Mouse (Mus musculus) left cerebral cortex, adult 9 months (tissue): ENCODE measurements at regions not wholly inside any gene's neighbourhood (a gene's known extent, or its start where the extent isn't known, plus 50 kb on each side); places are given as distances from the start of the nearest gene placed in this dataset.

Experiments used
- DNase-seq, 2 experiments: peaks; one replicate each; pipeline ENCODE4 v3.0.0; 2022; ENCODE audit warnings: low spot score in 2 of 2

DNA sequence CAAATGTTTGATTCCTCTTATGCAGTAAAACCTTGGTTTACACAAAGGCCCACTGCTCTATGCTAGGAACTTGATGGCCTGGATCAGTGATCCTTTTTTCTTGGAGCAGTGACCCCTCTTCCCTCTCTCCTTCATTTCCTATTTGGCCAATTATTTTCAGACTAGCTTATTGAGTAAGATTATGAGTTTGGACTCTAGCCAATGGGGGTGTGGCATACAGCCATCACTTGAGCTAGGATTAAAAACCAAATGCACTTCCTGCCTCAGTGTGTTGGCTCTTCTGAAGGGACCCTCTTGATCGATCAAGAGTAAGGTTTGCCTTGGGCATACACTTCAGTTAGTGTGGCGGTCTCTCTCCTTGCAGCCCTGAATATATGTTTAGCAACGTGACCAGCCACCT, 1172.6 kb upstream of the Gulo start:
- no peak for DNase-seq

DNA sequence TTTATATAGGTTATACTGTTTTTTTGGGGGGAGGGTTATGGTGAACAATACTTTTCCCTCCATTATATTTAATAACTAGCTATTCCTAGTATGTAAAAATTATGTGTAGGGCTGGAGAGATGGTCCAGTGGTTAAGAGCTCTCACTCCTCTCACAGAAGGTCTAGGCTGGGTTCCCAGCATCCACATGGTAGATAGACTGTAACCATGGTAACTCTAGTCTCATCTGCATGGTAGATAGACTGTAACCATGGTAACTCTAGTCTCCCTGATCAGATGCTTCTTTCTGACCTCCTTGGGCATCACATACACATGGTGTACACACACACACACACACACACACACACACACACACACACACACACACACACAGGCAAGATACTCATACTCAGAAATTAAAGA, 1170.5 kb upstream of the Gulo start:
- DNase-seq = no peak

DNA sequence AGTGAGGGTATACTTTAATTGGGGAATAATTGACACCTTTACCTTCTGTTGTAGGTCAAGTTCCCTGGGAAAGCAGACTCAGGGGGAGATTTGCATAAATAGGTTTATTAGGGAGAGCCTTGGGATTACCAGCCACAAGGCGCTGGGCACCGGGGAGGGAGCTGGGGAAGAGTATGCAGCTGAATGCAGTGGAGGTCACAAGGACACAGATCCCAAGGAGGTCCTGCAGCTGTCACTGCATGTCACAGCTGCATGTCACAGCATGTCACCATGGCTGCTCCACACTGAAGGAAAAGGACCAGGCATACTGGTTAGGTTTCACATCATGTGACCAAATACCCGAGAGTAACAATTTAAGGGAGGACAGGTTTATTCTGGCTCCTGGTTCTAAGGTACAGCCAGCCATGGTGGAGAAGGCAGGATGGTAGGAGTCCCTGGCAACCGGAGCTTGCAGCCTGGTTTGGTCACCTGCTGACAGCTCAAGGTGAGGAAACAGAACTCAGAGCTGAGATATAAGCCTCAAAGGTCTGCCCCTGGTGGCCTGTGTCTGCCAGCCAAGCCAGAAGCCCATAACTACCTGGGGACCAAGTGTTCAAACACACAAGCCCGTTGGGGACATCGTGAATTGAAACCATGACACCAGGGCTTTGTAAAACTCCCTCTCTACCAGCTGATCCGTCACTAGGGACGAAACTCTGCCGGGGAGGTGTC, 1169.5 kb upstream of the Gulo start:
- DNase-seq = no peak

DNA sequence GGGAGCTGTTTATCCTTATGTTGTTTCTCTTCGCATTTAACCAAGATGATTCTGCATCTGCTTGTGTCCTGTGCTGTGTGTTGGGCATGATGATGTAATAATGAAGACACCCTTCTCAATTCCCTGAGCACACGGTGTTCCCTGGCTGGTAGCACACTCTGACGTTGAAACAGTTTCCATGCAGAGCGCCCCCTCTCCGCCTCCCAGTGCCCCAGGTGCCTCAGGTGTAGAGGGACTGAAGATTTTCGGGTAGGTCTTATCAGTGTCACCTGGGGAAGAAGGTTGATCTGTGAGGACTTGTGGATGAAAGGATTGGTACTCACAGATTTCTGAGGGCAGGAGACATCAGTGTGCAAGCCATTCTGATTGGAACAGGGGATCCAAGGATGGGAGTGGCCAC, 1167.7 kb upstream of the Gulo start:
- no peak for DNase-seq

- DNase-seq = no peak
These were observed 1167.1 kb upstream of the Gulo start for GRCm38 (mm10) chr14:67176100-67176499.

DNA sequence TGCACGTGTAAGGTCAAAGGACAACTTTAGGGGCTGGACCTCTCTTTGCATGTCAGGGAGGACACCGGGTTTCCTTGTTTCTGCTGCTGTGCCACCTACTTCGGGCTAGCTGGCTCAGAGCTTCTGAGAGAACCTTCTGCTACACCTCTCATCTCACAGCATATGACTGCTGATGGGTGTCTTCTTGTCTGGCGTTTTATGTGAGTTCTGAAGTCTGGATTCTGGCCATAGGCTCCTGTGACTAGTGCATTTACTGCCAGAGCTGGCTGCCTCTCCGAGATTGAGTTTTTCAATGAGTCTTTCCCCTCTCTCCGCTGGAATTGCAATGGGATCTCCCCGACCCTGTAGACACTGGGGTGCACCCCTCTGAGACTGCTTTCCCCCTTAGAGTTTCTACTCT, 1165.9 kb upstream of the Gulo start:
- DNase-seq = no peak

GRCm38 (mm10) chr14:67170801-67171200, 1161.8 kb upstream of the Gulo start:
- no peak for DNase-seq

GRCm38 (mm10) chr14:67170248-67170647, 1161.2 kb upstream of the Gulo start:
- no peak for DNase-seq

DNA sequence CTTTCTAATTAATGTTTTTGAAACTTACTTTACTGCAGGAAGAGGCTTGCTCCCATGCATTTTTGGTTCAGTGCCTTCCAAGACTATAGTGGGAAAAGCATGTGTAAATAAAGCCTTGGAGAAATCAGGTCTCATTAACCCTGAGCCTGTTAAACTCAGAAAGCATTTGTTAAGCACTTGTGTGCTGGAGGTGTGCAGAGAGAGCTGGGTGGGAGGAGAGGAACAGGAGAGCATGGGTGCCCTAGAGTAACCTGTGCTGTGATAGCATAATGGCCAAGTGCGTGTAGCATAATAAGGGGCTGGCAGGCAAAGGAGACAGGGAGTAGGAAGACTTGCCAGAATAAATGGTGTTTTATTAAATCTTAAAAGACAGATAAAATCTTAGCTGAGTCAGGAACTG, 1160.2 kb upstream of the Gulo start:
- DNase-seq = no peak

DNA sequence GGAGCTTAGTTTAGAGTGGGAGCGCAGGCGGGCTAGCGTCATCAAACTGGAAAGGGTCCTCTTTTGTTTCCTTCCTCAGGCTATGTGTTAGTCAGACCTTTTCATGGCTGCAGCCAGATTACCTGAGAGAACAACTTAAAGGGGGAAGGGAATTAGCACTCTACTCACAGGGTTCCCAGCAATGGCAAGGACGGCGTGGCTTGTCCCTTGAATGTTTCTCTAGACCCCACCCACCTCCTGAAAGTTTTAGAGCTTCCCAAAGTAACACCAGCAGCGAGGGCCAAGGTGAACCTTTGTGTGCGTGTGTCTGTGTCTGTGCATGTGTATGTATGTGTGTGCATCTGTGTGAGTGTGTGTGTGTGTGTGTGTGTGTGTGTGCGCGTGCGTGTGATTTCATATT, 1151.0 kb upstream of the Gulo start:
- DNase-seq = no peak

DNA sequence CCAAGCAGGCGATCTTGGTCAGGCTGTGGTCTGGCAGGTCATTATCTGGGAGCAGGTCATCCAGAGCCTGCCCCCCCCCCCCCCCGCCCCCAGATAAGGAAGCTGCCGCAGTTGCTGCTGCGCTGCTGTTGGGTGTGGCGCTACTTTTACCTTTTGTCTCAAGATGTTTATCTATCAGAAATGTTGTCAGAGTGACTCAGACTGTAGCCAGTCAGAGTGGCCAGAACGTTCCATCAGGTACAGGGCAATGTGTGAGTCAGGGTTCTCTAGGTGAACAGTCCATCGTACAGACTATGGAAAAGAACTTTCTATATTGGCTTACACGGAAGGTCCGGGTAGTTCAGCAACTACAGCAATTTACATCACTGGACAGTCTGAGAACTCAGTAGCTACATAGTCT, 1149.9 kb upstream of the Gulo start:
- no peak for DNase-seq

- no peak for DNase-seq
These were observed 1147.4 kb upstream of the Gulo start for GRCm38 (mm10) chr14:67156366-67156765.

DNA sequence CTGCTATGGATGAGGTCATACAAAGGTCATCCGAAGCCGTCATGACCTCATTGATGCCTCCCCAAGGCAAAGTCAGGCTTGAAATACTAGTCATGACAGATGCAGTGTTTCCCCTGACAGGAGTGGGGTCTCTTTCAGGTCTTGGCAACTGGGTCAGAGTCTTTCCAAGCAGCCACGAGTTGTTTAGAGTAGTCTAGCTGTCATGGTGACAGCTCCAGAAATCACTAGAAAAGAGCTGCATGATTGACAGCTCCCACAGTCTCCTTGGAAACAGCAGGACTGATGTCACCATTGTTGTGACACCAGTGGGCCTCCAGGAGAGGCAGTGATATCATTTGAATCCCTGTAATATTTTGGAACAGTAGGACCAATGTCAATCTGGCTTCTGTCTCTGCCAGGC, 1144.6 kb upstream of the Gulo start:
- no peak for DNase-seq

DNA sequence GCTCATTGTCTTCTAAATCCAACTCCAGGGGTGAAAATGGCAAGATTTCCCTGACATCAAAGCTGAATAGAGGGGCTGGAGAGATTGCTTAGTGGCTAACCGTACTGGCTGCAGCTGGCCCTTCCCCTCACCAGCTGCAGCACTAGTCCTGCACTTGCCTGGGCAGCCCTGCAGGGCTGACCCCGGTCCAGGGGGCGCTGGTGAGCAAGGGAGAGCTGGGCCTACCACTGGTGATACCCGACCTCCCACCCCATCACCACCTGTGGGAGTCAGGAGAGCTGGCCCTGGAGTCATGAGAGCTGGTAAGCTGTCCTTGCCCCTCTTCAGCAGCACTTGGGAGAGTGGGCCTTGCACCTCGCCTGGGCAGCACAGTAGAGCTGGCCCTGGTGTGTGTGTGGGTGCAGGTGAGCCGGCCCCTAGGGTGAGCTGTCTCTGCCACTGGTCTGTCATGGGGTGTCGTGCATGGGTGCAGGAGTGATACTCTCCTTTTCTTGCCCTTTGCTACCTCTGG, 1141.0 kb upstream of the Gulo start:
- DNase-seq = no peak

- no peak for DNase-seq
These were observed 1140.1 kb upstream of the Gulo start for GRCm38 (mm10) chr14:67149091-67149490.

- no peak for DNase-seq
These were observed 1137.6 kb upstream of the Gulo start for GRCm38 (mm10) chr14:67146602-67147001.

- no peak for DNase-seq
These were observed 1136.0 kb upstream of the Gulo start for GRCm38 (mm10) chr14:67145046-67145445.

GRCm38 (mm10) chr14:67144461-67144985, 1135.5 kb upstream of the Gulo start:
- DNase-seq = no peak

- DNase-seq = no peak
These were observed 1134.8 kb upstream of the Gulo start for GRCm38 (mm10) chr14:67143826-67144225.

- no peak for DNase-seq
These were observed 1133.7 kb upstream of the Gulo start for GRCm38 (mm10) chr14:67142556-67143250.

DNA sequence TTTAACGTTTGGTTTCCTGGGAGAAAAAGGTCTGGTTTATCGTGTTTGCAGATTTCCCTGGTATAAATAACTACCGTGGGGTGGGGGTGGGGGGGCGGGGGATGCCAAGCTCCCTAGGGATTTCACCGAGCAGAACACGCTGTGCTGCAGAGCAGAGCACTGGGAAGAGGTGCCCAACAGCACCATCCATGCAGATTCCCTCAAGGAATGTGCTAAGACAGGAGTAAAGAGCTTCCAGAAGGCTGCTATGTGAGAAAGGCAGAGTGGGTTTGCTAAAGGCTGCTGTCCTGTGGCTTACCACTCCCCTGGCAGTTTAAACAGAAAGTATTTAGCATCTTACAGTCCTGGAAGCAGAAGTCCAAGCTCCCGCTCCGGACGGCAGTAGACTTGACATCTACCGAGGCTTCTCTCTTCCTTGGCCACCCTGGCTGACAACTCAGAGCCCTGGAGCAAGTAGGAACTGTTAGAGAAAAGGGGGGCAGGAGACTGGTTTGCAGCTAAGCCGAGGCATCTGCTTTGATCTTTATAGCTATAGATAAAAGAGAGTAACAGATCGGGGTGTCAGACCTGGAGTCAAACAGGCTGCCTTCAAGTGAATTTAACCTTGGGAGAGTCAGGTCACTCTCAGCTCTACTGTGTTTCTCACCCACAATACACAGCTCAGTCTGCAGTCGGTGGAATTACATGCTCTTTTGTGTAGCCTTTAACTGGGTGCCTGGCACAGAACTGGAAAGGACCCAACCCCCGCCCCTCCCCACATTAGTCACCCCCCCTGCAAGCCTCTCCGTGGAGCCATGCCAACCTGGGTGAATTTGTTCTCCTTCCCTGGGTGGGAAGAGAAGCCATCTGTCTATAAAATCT, 1132.8 kb upstream of the Gulo start:
- DNase-seq = peak in 1 of 2 experiments; percentile 67

DNA sequence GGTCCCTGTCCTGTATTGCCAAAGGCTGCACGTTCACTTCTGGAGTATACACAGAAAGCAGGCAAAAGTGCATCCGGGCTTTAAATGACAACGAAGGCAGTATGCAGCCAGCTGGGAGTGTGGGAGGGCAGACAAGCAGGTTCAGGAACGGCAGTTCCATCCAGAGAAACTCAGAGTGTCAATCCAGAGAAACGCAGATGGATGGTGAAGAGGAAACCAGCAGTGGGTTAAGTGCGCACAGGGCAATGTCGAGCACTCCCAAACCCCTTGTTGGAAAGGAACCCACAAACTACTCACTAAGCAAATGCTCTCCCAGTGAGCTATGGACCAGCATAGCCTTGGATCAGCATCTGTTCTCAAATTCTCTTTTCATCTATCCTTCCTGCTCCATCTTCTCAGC, 1132.1 kb upstream of the Gulo start:
- DNase-seq = peak in 1 of 2 experiments; percentile 66
